Mouse (Mus musculus) ES-Bruce4 (cell line): ENCODE results near the gene Casp7.

ENCODE experiments used
- CTCF ChIP-seq: IDR thresholded peaks from one replicate; pipeline ENCODE4 v1.8.1; 2011; ENCODE audit warnings: low read depth, low read length
- POLR2A ChIP-seq: IDR thresholded peaks from one replicate; pipeline ENCODE4 v1.8.1; 2011; ENCODE audit warnings: low read length; ENCODE audit not compliant: insufficient read depth

GRCm38 (mm10) chr19:56353689-56354088 is 43.2 kb upstream of the Casp7 start:
- TF ChIP-seq CTCF: no peak
- TF ChIP-seq POLR2A: no peak
